Mouse (Mus musculus): ENCODE data around the gene Stip1. TPM values are rescaled to one million over a fixed set of nuclear protein-coding genes. Genes with fewer than 3 reads are reported as not detected.

Gene Stip1
- total RNA-seq, 2 experiments from 2014 or later = 169 to 202 TPM

Other genes with a start within 250 kb of the Stip1 start
- gene Rps6ka4, start 199.3 kb downstream of the Stip1 start, total RNA-seq (2021) = 10 to 100 TPM; 32.0 to 34.7 TPM
- gene Ccdc88b, start 181.8 kb downstream of the Stip1 start, total RNA-seq (2021) = 10 to 100 TPM in 1 of 2 experiments, 1 to 10 TPM in 1; 7.5 to 11.9 TPM
- gene Trmt112, start 130.3 kb downstream of the Stip1 start, total RNA-seq (2021) = 10 to 100 TPM; 40.7 to 43.9 TPM
- gene Prdx5, start 129.9 kb downstream of the Stip1 start, total RNA-seq (2021) = 100 to 1,000 TPM; 384 to 436 TPM
- 10 to 100 TPM; 56.2 to 57.7 TPM for gene Esrra, start 118.2 kb downstream of the Stip1 start, total RNA-seq (2021)
- 10 to 100 TPM; 11.0 to 12.1 TPM for gene Catsperz, start 114.6 kb downstream of the Stip1 start, total RNA-seq (2021)
- 10 to 100 TPM; 18.4 to 20.2 TPM for gene Kcnk4, start 105.5 kb downstream of the Stip1 start, total RNA-seq (2021)
- gene Bad, start 98.1 kb downstream of the Stip1 start, total RNA-seq (2021) = 10 to 100 TPM; 42.7 to 44.5 TPM
- gene Gpr137, start 97.5 kb downstream of the Stip1 start, total RNA-seq (2021) = 100 to 1,000 TPM; 103 to 106 TPM
- gene Ppp1r14b, start 65.0 kb downstream of the Stip1 start, total RNA-seq (2021) = 10 to 100 TPM; 63.3 to 69.8 TPM
- 10 to 100 TPM; 14.8 to 16.0 TPM for gene Plcb3, start 63.5 kb downstream of the Stip1 start, total RNA-seq (2021)
- gene Fkbp2, start 59.5 kb downstream of the Stip1 start, total RNA-seq (2021) = 10 to 100 TPM; 88.6 to 93.9 TPM
- 10 to 100 TPM; 83.2 to 85.2 TPM for gene Vegfb, start 52.3 kb downstream of the Stip1 start, total RNA-seq (2021)
- gene Dnajc4, start 47.4 kb downstream of the Stip1 start, total RNA-seq (2021) = 10 to 100 TPM; 21.9 to 23.5 TPM
- 10 to 100 TPM; 13.5 to 14.9 TPM for gene Nudt22, start 43.9 kb downstream of the Stip1 start, total RNA-seq (2021)
- gene Trpt1, start 43.8 kb downstream of the Stip1 start, total RNA-seq (2021) = 10 to 100 TPM; 16.1 to 18.8 TPM
- 1 to 10 TPM; 4.3 to 4.6 TPM for gene Fermt3, start 20.5 kb downstream of the Stip1 start, total RNA-seq (2021)
- gene Macrod1, start 16.8 kb upstream of the Stip1 start, total RNA-seq (2021) = 10 to 100 TPM; 16.4 to 22.0 TPM
- 10 to 100 TPM; 18.3 to 21.2 TPM for gene Flrt1, start 65.8 kb upstream of the Stip1 start, total RNA-seq (2021)
- 100 to 1,000 TPM; 291 to 300 TPM for gene Otub1, start 166.3 kb upstream of the Stip1 start, total RNA-seq (2021)
- gene Cox8a, start 177.6 kb upstream of the Stip1 start, total RNA-seq (2021) = 1,000 to 10,000 TPM; 1,060 to 1,153 TPM
- 10 to 100 TPM; 24.6 to 34.6 TPM for gene Naa40, start 201.2 kb upstream of the Stip1 start, total RNA-seq (2021)
- gene Rcor2, start 227.4 kb upstream of the Stip1 start, total RNA-seq (2021) = 10 to 100 TPM; 17.4 to 20.0 TPM

Measured in layer of hippocampus, postnatal 25 days (tissue).